Mouse (Mus musculus): ENCODE results near the gene Lrrtm3. TPM values are rescaled to one million over a fixed set of nuclear protein-coding genes. Genes with fewer than 3 reads are reported as not detected.

Lrrtm3 gene
- 28.0 and 36.9 TPM in 2 replicates for total RNA-seq (2014; rRNA removed)
- polyA plus RNA-seq (2015; fragmentation: Nextera tagmentation; extraction: Ambion mirVana), result 29.0 and 33.0 TPM in 2 replicates

- WGBS, result under 1% methylated on average over 22 of the region's 22 CpGs
- Histone ChIP-seq H3K9me3 (ENCODE audit: low read length) (no peaks in the 10 kb centered on the region), H3K36me3 (ENCODE audit: insufficient read depth, low read length) (no peaks in the 10 kb centered on the region), H3K4me2 (ENCODE audit: low read depth, low read length) (peak within 1 kb of the TSS; percentile 80), H3K4me3 (ENCODE audit: low read length) (peak within 1 kb of the TSS; percentile 52), H3K4me1 (ENCODE audit: insufficient read depth, low read length) (no peaks in the 10 kb centered on the region), H3K27ac (peak within 1 kb of the TSS; percentile 54), H3K27me3 (ENCODE audit: insufficient read depth, low read length) (no peaks in the 10 kb centered on the region), H3K9ac (replicated peaks; ENCODE audit: low read length) (peak within 1 kb of the TSS; percentile 62)
- TF ChIP-seq CTCF (IDR thresholded peaks at IDR 0.05; ENCODE audit: low read depth), result peak; percentile 87
- peak; percentile 94 for DNase-seq (ENCODE audit: low spot score)
- ATAC-seq, result peak; percentile 94
Measured at GRCm38 (mm10) chr10:64089680-64090460, at the start of gene Lrrtm3. Gene Lrrtm3, minus strand, starts transcription at chr10:64090277.

GRCm38 (mm10) chr10:64135481-64135880, 45.4 kb upstream of the Lrrtm3 start:
- WGBS, result 18% methylated on average over 7 of the region's 7 CpGs
- Histone ChIP-seq H3K9me3 (ENCODE audit: low read length) (no peaks in the 10 kb centered on the region), H3K27me3 (ENCODE audit: insufficient read depth, low read length) (no peaks in the 10 kb centered on the region), H3K36me3 (ENCODE audit: insufficient read depth, low read length) (no peaks in the 10 kb centered on the region), H3K9ac (replicated peaks; ENCODE audit: low read length) (no peak overlapping the region), H3K4me3 (ENCODE audit: low read length) (no peak overlapping the region), H3K27ac (no peak overlapping the region), H3K4me2 (ENCODE audit: low read depth, low read length) (peak overlapping the region; percentile 21; the same call in 1 of the 2 replicates), H3K4me1 (ENCODE audit: insufficient read depth, low read length) (no peaks in the 10 kb centered on the region)
- DNase-seq (ENCODE audit: low spot score) (no peak), ATAC-seq (no peak)
- TF ChIP-seq CTCF (IDR thresholded peaks at IDR 0.05; ENCODE audit: low read depth), result no peak; the same call in 1 of the 2 replicates

GRCm38 (mm10) chr10:64133461-64133860, 43.4 kb upstream of the Lrrtm3 start:
- Histone ChIP-seq H3K9ac (replicated peaks; ENCODE audit: low read length) (no peak overlapping the region), H3K9me3 (ENCODE audit: low read length) (no peaks in the 10 kb centered on the region), H3K27me3 (ENCODE audit: insufficient read depth, low read length) (no peaks in the 10 kb centered on the region), H3K4me1 (ENCODE audit: insufficient read depth, low read length) (no peaks in the 10 kb centered on the region), H3K4me2 (ENCODE audit: low read depth, low read length) (no peak overlapping the region), H3K4me3 (ENCODE audit: low read length) (no peak overlapping the region), H3K27ac (no peak overlapping the region), H3K36me3 (ENCODE audit: insufficient read depth, low read length) (no peaks in the 10 kb centered on the region)
- no peak for TF ChIP-seq CTCF (IDR thresholded peaks at IDR 0.05; ENCODE audit: low read depth)
- ATAC-seq (no peak), DNase-seq (ENCODE audit: low spot score) (no peak)
- WGBS, result 68% methylated on average over 3 of the region's 3 CpGs

- 38% methylated on average over 15 of the region's 15 CpGs for WGBS
- DNase-seq (ENCODE audit: low spot score), result peak; percentile 75
- ATAC-seq, result peak; percentile 93
Measured at GRCm38 (mm10) chr10:64130397-64131150, 40.5 kb upstream of the Lrrtm3 start.

GRCm38 (mm10) chr10:64118833-64119232, 28.8 kb upstream of the Lrrtm3 start:
- Histone ChIP-seq H3K27ac (no peak overlapping the region), H3K4me1 (ENCODE audit: insufficient read depth, low read length) (no peaks in the 10 kb centered on the region), H3K36me3 (ENCODE audit: insufficient read depth, low read length) (no peaks in the 10 kb centered on the region), H3K4me2 (ENCODE audit: low read depth, low read length) (no peak overlapping the region), H3K4me3 (ENCODE audit: low read length) (no peak overlapping the region), H3K27me3 (ENCODE audit: insufficient read depth, low read length) (no peaks in the 10 kb centered on the region), H3K9me3 (ENCODE audit: low read length) (no peaks in the 10 kb centered on the region), H3K9ac (replicated peaks; ENCODE audit: low read length) (no peak overlapping the region)
- ATAC-seq, result no peak
- TF ChIP-seq CTCF (IDR thresholded peaks at IDR 0.05; ENCODE audit: low read depth), result no peak
- 80% methylated on average over 3 of the region's 3 CpGs for WGBS
- no peak for DNase-seq (ENCODE audit: low spot score)

More at GRCm38 (mm10) chr10:64130397-64131150, 40.5 kb upstream of the Lrrtm3 start:
- no peaks in the 10 kb centered on the region for H3K9me3 ChIP-seq (ENCODE audit: low read length)
- H3K4me3 ChIP-seq (ENCODE audit: low read length), result no peak overlapping the region
- TF ChIP-seq CTCF (IDR thresholded peaks at IDR 0.05; ENCODE audit: low read depth), result no peak
- no peak overlapping the region for H3K4me2 ChIP-seq (ENCODE audit: low read depth, low read length)
- no peaks in the 10 kb centered on the region for H3K36me3 ChIP-seq (ENCODE audit: insufficient read depth, low read length)
- no peaks in the 10 kb centered on the region for H3K27me3 ChIP-seq (ENCODE audit: insufficient read depth, low read length)
- H3K9ac ChIP-seq (replicated peaks; ENCODE audit: low read length), result no peak overlapping the region
- no peaks in the 10 kb centered on the region for H3K4me1 ChIP-seq (ENCODE audit: insufficient read depth, low read length)
- no peak overlapping the region for H3K27ac ChIP-seq

GRCm38 (mm10) chr10:64115246-64115645, 25.2 kb upstream of the Lrrtm3 start:
- Histone ChIP-seq H3K36me3 (ENCODE audit: insufficient read depth, low read length) (no peaks in the 10 kb centered on the region), H3K9me3 (ENCODE audit: low read length) (no peaks in the 10 kb centered on the region), H3K4me1 (ENCODE audit: insufficient read depth, low read length) (no peaks in the 10 kb centered on the region), H3K9ac (replicated peaks; ENCODE audit: low read length) (no peak overlapping the region), H3K4me3 (ENCODE audit: low read length) (no peak overlapping the region), H3K4me2 (ENCODE audit: low read depth, low read length) (no peak overlapping the region), H3K27ac (no peak overlapping the region), H3K27me3 (ENCODE audit: insufficient read depth, low read length) (no peaks in the 10 kb centered on the region)
- DNase-seq (ENCODE audit: low spot score) (no peak), ATAC-seq (no peak)
- no peak for TF ChIP-seq CTCF (IDR thresholded peaks at IDR 0.05; ENCODE audit: low read depth)
- 94% methylated on average over 11 of the region's 11 CpGs for WGBS
